Mouse (Mus musculus): ENCODE data around the gene Nsun2.

- no peak for TF ChIP-seq TAL1 (IDR thresholded peaks at IDR 0.05; ENCODE audit: low read length)
- TF ChIP-seq GATA1 (IDR thresholded peaks at IDR 0.05; ENCODE audit: low read length): no peak
Measured at GRCm38 (mm10) chr13:69553024-69553423, 19.5 kb downstream of the Nsun2 start.
